ENCODE assay signal across 8 mouse cellular contexts in the genomic region with DNA sequence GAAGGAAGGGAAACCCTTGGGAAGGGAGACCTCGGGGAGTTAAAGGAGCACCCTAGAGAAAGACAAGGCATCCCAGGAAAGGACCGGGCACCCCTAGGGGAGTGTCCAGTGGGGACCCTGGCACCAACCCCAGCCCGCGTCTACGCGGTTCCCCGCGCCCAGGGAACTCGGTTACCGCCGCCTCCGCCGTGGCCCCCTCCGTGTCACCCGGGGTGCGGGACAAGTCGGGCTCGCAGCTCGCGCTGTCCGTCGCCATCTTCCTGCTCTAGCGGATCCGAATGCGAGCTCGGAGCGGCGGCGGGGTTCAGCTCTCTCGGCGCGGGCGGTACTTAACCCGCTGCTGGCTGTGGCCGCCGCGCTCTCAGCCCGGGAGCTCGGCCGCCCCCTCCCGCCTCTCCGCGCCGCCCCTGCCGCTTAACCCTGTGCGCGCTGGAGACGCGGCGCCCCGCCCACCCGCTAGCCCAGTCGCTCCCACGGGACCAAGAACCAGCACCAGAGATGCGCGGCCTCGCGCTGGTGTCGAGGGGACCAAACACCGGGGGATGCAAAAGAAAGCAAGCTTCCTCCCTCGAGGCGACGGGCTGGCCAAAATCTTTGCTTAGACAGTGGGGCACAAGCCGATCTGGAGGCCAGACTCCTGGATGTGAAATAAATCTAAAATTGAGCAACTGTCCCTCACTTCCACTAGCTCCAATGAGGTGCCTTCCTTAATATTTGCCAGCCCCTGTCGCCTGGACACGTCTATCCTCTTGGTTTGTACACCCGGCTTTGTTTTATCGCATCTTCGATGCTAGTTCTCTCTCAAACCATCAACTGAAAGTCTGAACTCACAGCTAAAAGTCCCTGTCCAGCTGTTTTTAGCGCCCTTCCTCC. TPM values are rescaled to one million over a fixed set of nuclear protein-coding genes. Genes with fewer than 3 reads are reported as not detected.
DNase-seq lines count a peak whose midpoint lies in the region; ATAC-seq and TF ChIP-seq lines count a peak whose summit lies in the region.

Gene Cttnbp2 (minus strand): TSS at position 364 of the 873 bp plus-strand sequence.

- H3K4me1 ChIP-seq in ES-Bruce4 (ENCODE audit: control insufficient read depth, insufficient read depth, low read length) = no peaks in the 10 kb centered on the region
- no peaks in the 10 kb centered on the region; the same call in 1 of the 2 replicates for H3K4me1 ChIP-seq in brown adipose tissue, adult 24 weeks (ENCODE audit: control insufficient read depth, insufficient read depth, insufficient read length, low read length)
- peaks cover 15% of the 10 kb centered on the region for H3K4me1 ChIP-seq in forebrain, embryonic 13.5 days
- H3K4me1 ChIP-seq in heart, embryonic 15.5 days (replicated peaks) = peaks cover 18% of the 10 kb centered on the region
- H3K4me1 ChIP-seq in liver, embryonic 13.5 days (replicated peaks) = no peaks in the 10 kb centered on the region
- 0 out of 2 replicates have a peak, but pooled peaks cover 3% of the 10 kb centered on the region for H3K4me1 ChIP-seq in neural tube, embryonic 14.5 days (ENCODE audit: control insufficient read depth, insufficient read depth, low read length)

- H3K9ac ChIP-seq in ES-Bruce4 (ENCODE audit: low read depth, poor library complexity, severe bottlenecking) = peak within 1 kb of the TSS; percentile 55
- H3K9ac ChIP-seq in forebrain, embryonic 13.5 days = peak within 1 kb of the TSS; percentile 95
- H3K9ac ChIP-seq in heart, embryonic 15.5 days = peak within 1 kb of the TSS; percentile 77
- no peak within 1 kb of the TSS for H3K9ac ChIP-seq in liver, embryonic 13.5 days
- H3K9ac ChIP-seq in neural tube, embryonic 14.5 days (replicated peaks; ENCODE audit: low read depth, low read length) = peak within 1 kb of the TSS; percentile 94

- H3K27me3 ChIP-seq in ES-Bruce4 (ENCODE audit: control insufficient read depth, insufficient read depth, low read length, poor library complexity, severe bottlenecking) = peaks cover 3% of the 10 kb centered on the region
- no peaks in the 10 kb centered on the region for H3K27me3 ChIP-seq in forebrain, embryonic 13.5 days
- H3K27me3 ChIP-seq in heart, embryonic 15.5 days = 0 out of 2 replicates have a peak, but pooled peaks cover 10% of the 10 kb centered on the region
- H3K27me3 ChIP-seq in liver, embryonic 13.5 days = peaks cover 48% of the 10 kb centered on the region
- H3K27me3 ChIP-seq in neural tube, embryonic 14.5 days (ENCODE audit: control insufficient read depth, insufficient read depth, low read length) = no peaks in the 10 kb centered on the region

- ATAC-seq in forebrain, embryonic 13.5 days = peak; percentile 97
- ATAC-seq in heart, embryonic 15.5 days (replicated peaks; ENCODE audit: insufficient number of reproducible peaks, insufficient read depth, low FRiP score, low read depth) = peak; percentile 94
- ATAC-seq in liver, embryonic 13.5 days (ENCODE audit: low read depth) = peak; percentile 57
- ATAC-seq in neural tube, embryonic 14.5 days (ENCODE audit: low read depth) = peak; percentile 97

- TF ChIP-seq EP300 in ES-Bruce4 (IDR thresholded peaks at IDR 0.05; ENCODE audit: insufficient read depth, low read depth, low read length) = no peak

- TF ChIP-seq POLR2A in ES-Bruce4 (IDR thresholded peaks at IDR 0.05; ENCODE audit: insufficient read depth, low read length) = no peak

- no peak for TF ChIP-seq CTCF in ES-Bruce4 (IDR thresholded peaks at IDR 0.05; ENCODE audit: low read depth, low read length)

- H3K4me2 ChIP-seq in forebrain, embryonic 13.5 days = peak within 1 kb of the TSS; percentile 72
- H3K4me2 ChIP-seq in heart, embryonic 15.5 days = peak within 1 kb of the TSS; percentile 90
- peak within 1 kb of the TSS; percentile 69 for H3K4me2 ChIP-seq in liver, embryonic 13.5 days
- H3K4me2 ChIP-seq in neural tube, embryonic 14.5 days (ENCODE audit: low read depth, low read length) = peak within 1 kb of the TSS; percentile 58

- 0 out of 2 replicates have a peak, but pooled peaks cover 4% of the 10 kb centered on the region for H3K9me3 ChIP-seq in ES-Bruce4 (replicated peaks; ENCODE audit: control insufficient read depth, insufficient read depth, low read length, poor library complexity, severe bottlenecking)
- H3K9me3 ChIP-seq in forebrain, embryonic 13.5 days (replicated peaks) = no peaks in the 10 kb centered on the region
- no peaks in the 10 kb centered on the region for H3K9me3 ChIP-seq in heart, embryonic 15.5 days (replicated peaks)
- no peaks in the 10 kb centered on the region for H3K9me3 ChIP-seq in liver, embryonic 13.5 days (replicated peaks)
- no peaks in the 10 kb centered on the region for H3K9me3 ChIP-seq in neural tube, embryonic 14.5 days (ENCODE audit: control insufficient read depth, low read length)

- DNase-seq in kidney, postnatal 14 days = peak; percentile 83
- DNase-seq in liver, embryonic 13.5 days = peak; percentile 21
- DNase-seq in urinary bladder, postnatal 14 days (ENCODE audit: low spot score) = peak; percentile 78

- no peaks in the 10 kb centered on the region for H3K36me3 ChIP-seq in ES-Bruce4 (ENCODE audit: control insufficient read depth, insufficient read depth, low read length, poor library complexity, severe bottlenecking)
- no peaks in the 10 kb centered on the region for H3K36me3 ChIP-seq in forebrain, embryonic 13.5 days (ENCODE audit: poor library complexity, severe bottlenecking)
- no peaks in the 10 kb centered on the region for H3K36me3 ChIP-seq in heart, embryonic 15.5 days
- no peaks in the 10 kb centered on the region for H3K36me3 ChIP-seq in liver, embryonic 13.5 days
- H3K36me3 ChIP-seq in neural tube, embryonic 14.5 days (ENCODE audit: control insufficient read depth, insufficient read depth, low read length) = no peaks in the 10 kb centered on the region

- no peak within 1 kb of the TSS for H3K27ac ChIP-seq in ES-Bruce4 (ENCODE audit: insufficient read depth, low read length)
- no peak within 1 kb of the TSS for H3K27ac ChIP-seq in brown adipose tissue, adult 24 weeks (replicated peaks; ENCODE audit: low read depth, low read length)
- H3K27ac ChIP-seq in forebrain, embryonic 13.5 days = peak within 1 kb of the TSS; percentile 82
- H3K27ac ChIP-seq in heart, embryonic 15.5 days = no peak within 1 kb of the TSS
- no peak within 1 kb of the TSS for H3K27ac ChIP-seq in liver, embryonic 13.5 days
- peak within 1 kb of the TSS; percentile 83 for H3K27ac ChIP-seq in neural tube, embryonic 14.5 days (ENCODE audit: low read depth, low read length)

- H3K4me3 ChIP-seq in ES-Bruce4 (ENCODE audit: low read depth, low read length) = peak within 1 kb of the TSS; percentile 73
- peak within 1 kb of the TSS; percentile 59 for H3K4me3 ChIP-seq in brown adipose tissue, adult 24 weeks (ENCODE audit: insufficient read depth, low read depth, low read length)
- peak within 1 kb of the TSS; percentile 86 for H3K4me3 ChIP-seq in forebrain, embryonic 13.5 days
- H3K4me3 ChIP-seq in heart, embryonic 15.5 days = peak within 1 kb of the TSS; percentile 90
- peak within 1 kb of the TSS; percentile 58 for H3K4me3 ChIP-seq in liver, embryonic 13.5 days (replicated peaks)
- peak within 1 kb of the TSS; percentile 82 for H3K4me3 ChIP-seq in neural tube, embryonic 14.5 days (ENCODE audit: low read depth, low read length)

- under 1% methylated on average over 49 of the region's 70 CpGs for WGBS in forebrain, embryonic 13.5 days
- 1% methylated on average over 69 of the region's 70 CpGs for WGBS in heart, embryonic 15.5 days
- WGBS in liver, embryonic 13.5 days (ENCODE audit: insufficient replicate concordance) = 2% methylated on average over 66 of the region's 70 CpGs
- under 1% methylated on average over 66 of the region's 70 CpGs for whole genome bisulfite sequencing in neural tube, embryonic 14.5 days

RNA-seq across cellular contexts. Expression of gene Cttnbp2, which starts in this region (rescaled TPM):
- polyA plus RNA-seq in ES-Bruce4 (2011; ENCODE audit: insufficient read depth, insufficient read length, low read depth, missing spikeins) = 0.87 and 1.4 TPM in 2 replicates
- not detected in 2 replicates for polyA plus RNA-seq in brown adipose tissue, adult 24 weeks (2012; ENCODE audit: insufficient read depth, insufficient read length, missing spikeins)
- 50.4 and 59.1 TPM in 2 replicates for polyA plus RNA-seq in forebrain, embryonic 13.5 days (2015; fragmentation: Nextera tagmentation; extraction: Ambion mirVana)
- 6.0 and 7.7 TPM in 2 replicates for polyA plus RNA-seq in heart, embryonic 15.5 days (2015; fragmentation: Nextera tagmentation; extraction: Ambion mirVana)
- polyA plus RNA-seq in liver, embryonic 13.5 days (2015; fragmentation: Nextera tagmentation; extraction: Ambion mirVana) = 1.4 and 1.9 TPM in 2 replicates
- 62.2 and 75.4 TPM in 2 replicates for polyA plus RNA-seq in neural tube, embryonic 14.5 days (2014; fragmentation: Nextera tagmentation; extraction: Ambion mirVana)

Comparison
In these comparisons a context has a peak if more than half of its experiments do, and no peak if none do; other contexts are left out.
1. H3K27ac ChIP-seq: peak in forebrain, embryonic 13.5 days (single experiment) and neural tube, embryonic 14.5 days (single experiment); none in ES-Bruce4 (single experiment), brown adipose tissue, adult 24 weeks (single experiment), heart, embryonic 15.5 days (single experiment) and liver, embryonic 13.5 days (single experiment).
2. DNase-seq: peak in every context shown above with its lines; median percentile 83 in kidney, postnatal 14 days; 78 in urinary bladder, postnatal 14 days; 21 in liver, embryonic 13.5 days.
3. Peak in every context shown above with its lines, with median percentiles within 50 percentile points of each other: H3K4me3 ChIP-seq, ATAC-seq and H3K4me2 ChIP-seq.